Mouse (Mus musculus) liver, embryonic 14.5 days (tissue): Measurements from ENCODE around the gene Folr1.

Experiments
- CTCF ChIP-seq: IDR thresholded peaks from 2 replicates; pipeline ENCODE4 v1.5.1; 2016; ENCODE audit warnings: antibody characterized with exemption, low read depth, control low read depth
- EP300 ChIP-seq: IDR thresholded peaks from 2 replicates; pipeline ENCODE4 v1.6.1; 2016; ENCODE audit warnings: antibody characterized with exemption, low read depth

DNA sequence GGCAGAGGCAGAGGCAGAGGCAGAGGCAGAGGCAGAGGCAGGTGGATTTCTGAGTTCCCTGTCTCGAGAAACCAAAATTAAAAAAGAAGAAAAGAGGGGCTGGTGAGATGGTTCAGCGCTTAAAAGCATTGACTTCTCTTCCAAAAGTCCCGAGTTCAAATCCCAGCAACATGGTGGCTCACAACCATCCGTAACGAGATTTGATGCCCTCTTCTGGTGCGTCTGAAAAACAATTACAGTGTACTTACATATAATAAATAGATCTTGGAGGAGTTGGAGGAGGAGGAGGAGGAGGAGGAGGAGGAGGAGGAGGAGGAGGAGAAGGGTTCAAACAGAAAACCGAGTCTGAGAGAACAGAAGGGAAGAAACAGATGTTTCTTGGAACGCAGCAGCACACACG is 25.1 kb upstream of the Folr1 start:
- TF ChIP-seq CTCF (no peak), EP300 (no peak)
